Mouse (Mus musculus): ENCODE results near the gene Gm20388. TPM values are rescaled to one million over a fixed set of nuclear protein-coding genes. Genes with fewer than 3 reads are reported as not detected.

Gm20388 gene
- polyA plus RNA-seq, 1 experiment from 2014 or later: not detected

GRCm38 (mm10) chr8:123683321-123683720 is 3772.7 kb downstream of the Gm20388 start:
- no peaks in the 10 kb centered on the region for H3K9me3 ChIP-seq (ENCODE audit: control insufficient read depth, low read length)
- no peaks in the 10 kb centered on the region for H3K27me3 ChIP-seq (ENCODE audit: control insufficient read depth, insufficient read depth, low read length)
- DNase-seq (ENCODE audit: low spot score) (no peak), ATAC-seq (ENCODE audit: low FRiP score) (no peak)
- no peak overlapping the region for H3K27ac ChIP-seq
- no peak overlapping the region for H3K4me2 ChIP-seq (replicated peaks)
- no peaks in the 10 kb centered on the region for H3K4me1 ChIP-seq (replicated peaks; ENCODE audit: control insufficient read depth, insufficient read depth, low read length)
- H3K4me3 ChIP-seq (replicated peaks; ENCODE audit: low read length): no peak overlapping the region
- no peak overlapping the region for H3K9ac ChIP-seq
- WGBS: 65% methylated on average over 7 of the region's 7 CpGs
- no peaks in the 10 kb centered on the region for H3K36me3 ChIP-seq (replicated peaks; ENCODE audit: control insufficient read depth, insufficient read depth)

DNA sequence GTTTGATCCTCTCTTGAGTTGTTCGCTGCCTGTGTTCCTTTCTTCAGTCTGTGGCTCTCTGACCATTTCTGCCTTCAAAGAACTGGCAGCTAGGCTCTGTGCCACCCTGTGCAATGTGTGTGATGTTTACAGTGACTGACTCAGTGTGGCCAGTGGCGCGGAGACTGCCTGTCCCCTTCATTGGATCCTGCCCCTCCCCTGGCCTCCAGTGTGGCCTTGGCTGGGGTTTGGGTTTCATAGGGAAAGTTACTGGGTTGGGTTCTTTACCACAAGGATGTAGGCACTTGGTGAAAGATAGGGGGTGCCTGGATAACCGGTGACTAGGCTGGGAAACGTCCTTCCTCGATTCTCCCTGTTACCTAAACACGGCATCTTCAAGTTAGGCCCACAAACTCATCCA is 3774.2 kb downstream of the Gm20388 start:
- H3K4me1 ChIP-seq (replicated peaks; ENCODE audit: control insufficient read depth, insufficient read depth, low read length): no peaks in the 10 kb centered on the region
- no peak overlapping the region for H3K4me3 ChIP-seq (replicated peaks; ENCODE audit: low read length)
- DNase-seq (ENCODE audit: low spot score) (no peak), ATAC-seq (ENCODE audit: low FRiP score) (no peak)
- H3K9ac ChIP-seq: no peak overlapping the region
- H3K9me3 ChIP-seq (ENCODE audit: control insufficient read depth, low read length): no peaks in the 10 kb centered on the region
- no peaks in the 10 kb centered on the region for H3K27me3 ChIP-seq (ENCODE audit: control insufficient read depth, insufficient read depth, low read length)
- H3K27ac ChIP-seq: peak overlapping the region; percentile 62
- 87% methylated on average over 7 of the region's 7 CpGs for WGBS
- H3K36me3 ChIP-seq (replicated peaks; ENCODE audit: control insufficient read depth, insufficient read depth): no peaks in the 10 kb centered on the region
- H3K4me2 ChIP-seq (replicated peaks): no peak overlapping the region

DNA sequence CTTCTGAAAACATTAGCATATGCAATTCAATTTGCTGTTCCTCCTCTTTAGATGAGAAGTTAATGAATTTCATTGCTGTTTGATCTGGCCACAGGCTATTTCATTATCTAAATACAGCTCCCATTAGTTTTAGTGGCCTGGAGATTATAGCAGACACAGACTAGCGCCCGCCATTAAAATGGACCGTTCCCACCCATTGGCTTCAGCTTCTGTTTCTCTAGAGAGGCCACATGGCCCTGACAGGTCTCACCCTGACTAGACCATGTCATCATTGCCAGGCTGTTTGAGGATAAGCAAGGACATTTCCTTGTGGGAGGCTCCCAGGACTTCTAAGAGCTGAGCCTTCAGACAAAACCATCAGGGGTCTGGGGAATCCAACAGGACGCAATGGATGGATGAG is 3774.8 kb downstream of the Gm20388 start:
- 44% methylated on average over 4 of the region's 4 CpGs for WGBS
- H3K27me3 ChIP-seq (ENCODE audit: control insufficient read depth, insufficient read depth, low read length): no peaks in the 10 kb centered on the region
- H3K4me3 ChIP-seq (replicated peaks; ENCODE audit: low read length): no peak overlapping the region
- H3K36me3 ChIP-seq (replicated peaks; ENCODE audit: control insufficient read depth, insufficient read depth): no peaks in the 10 kb centered on the region
- DNase-seq (ENCODE audit: low spot score): peak; percentile 24
- H3K4me1 ChIP-seq (replicated peaks; ENCODE audit: control insufficient read depth, insufficient read depth, low read length): no peaks in the 10 kb centered on the region
- no peak overlapping the region for H3K4me2 ChIP-seq (replicated peaks)
- H3K9ac ChIP-seq: no peak overlapping the region
- peak overlapping the region; percentile 77 for H3K27ac ChIP-seq
- H3K9me3 ChIP-seq (ENCODE audit: control insufficient read depth, low read length): no peaks in the 10 kb centered on the region
- ATAC-seq (ENCODE audit: low FRiP score): no peak; the same call in 1 of the 2 replicates

DNA sequence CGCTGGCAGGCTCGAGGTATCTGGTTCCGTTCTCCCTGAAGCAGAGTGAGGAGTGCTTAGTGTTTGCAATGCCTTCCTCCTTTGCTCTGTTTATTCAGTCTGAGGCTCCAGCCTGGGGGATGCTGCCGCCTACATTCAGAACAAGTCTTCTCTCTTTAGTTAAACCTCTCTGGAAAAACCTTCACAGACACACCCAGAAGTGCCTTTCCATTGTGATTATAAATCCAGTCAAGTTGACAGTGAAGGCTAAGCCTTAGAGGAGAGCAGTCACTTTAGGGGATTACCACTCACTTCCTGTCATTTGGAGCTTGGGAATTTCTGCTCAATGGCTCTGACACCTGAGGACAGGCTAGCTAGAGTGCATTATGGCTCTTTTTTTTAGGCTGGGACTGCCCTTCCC is 3777.2 kb downstream of the Gm20388 start:
- ATAC-seq (ENCODE audit: low FRiP score): no peak
- no peak overlapping the region for H3K9ac ChIP-seq
- no peak for DNase-seq (ENCODE audit: low spot score)
- H3K9me3 ChIP-seq (ENCODE audit: control insufficient read depth, low read length): no peaks in the 10 kb centered on the region
- 63% methylated on average over 4 of the region's 4 CpGs for WGBS
- no peaks in the 10 kb centered on the region for H3K4me1 ChIP-seq (replicated peaks; ENCODE audit: control insufficient read depth, insufficient read depth, low read length)
- H3K4me3 ChIP-seq (replicated peaks; ENCODE audit: low read length): no peak overlapping the region
- no peak overlapping the region for H3K4me2 ChIP-seq (replicated peaks)
- H3K27ac ChIP-seq: no peak overlapping the region
- H3K36me3 ChIP-seq (replicated peaks; ENCODE audit: control insufficient read depth, insufficient read depth): no peaks in the 10 kb centered on the region
- H3K27me3 ChIP-seq (ENCODE audit: control insufficient read depth, insufficient read depth, low read length): no peaks in the 10 kb centered on the region

- Histone ChIP-seq H3K9ac (no peak overlapping the region), H3K4me1 (replicated peaks; ENCODE audit: control insufficient read depth, insufficient read depth, low read length) (no peaks in the 10 kb centered on the region), H3K4me3 (replicated peaks; ENCODE audit: low read length) (no peak overlapping the region), H3K36me3 (replicated peaks; ENCODE audit: control insufficient read depth, insufficient read depth) (no peaks in the 10 kb centered on the region), H3K27ac (no peak overlapping the region), H3K27me3 (ENCODE audit: control insufficient read depth, insufficient read depth, low read length) (no peaks in the 10 kb centered on the region), H3K9me3 (ENCODE audit: control insufficient read depth, low read length) (no peaks in the 10 kb centered on the region), H3K4me2 (replicated peaks) (no peak overlapping the region)
- no peak for ATAC-seq (ENCODE audit: low FRiP score)
- WGBS: 84% methylated on average over 10 of the region's 10 CpGs
- no peak for DNase-seq (ENCODE audit: low spot score)
These were observed 3781.7 kb downstream of the Gm20388 start for GRCm38 (mm10) chr8:123692165-123692962.

DNA sequence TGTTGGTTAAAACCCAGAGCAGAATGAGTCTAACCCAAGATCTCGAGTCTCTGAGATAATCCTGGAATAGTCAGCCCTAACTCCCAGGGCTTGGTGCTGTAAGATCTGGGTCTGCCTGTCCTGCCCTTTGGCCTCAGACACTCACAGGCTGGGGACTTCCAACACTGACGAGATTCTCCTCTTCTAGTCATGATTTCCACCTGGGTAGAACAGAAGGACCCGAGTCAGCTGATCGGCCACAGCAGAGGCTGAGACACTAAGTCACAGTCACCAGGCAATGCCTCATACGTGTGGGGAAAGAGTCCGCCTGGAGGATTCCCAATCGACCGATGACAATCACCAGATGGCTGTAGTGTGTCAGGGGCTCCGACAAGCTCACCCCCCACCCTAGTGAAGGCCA is 3785.5 kb downstream of the Gm20388 start:
- no peak overlapping the region for H3K27ac ChIP-seq

GRCm38 (mm10) chr8:123697329-123697728 is 3786.7 kb downstream of the Gm20388 start:
- Histone ChIP-seq H3K4me3 (replicated peaks; ENCODE audit: low read length) (no peak overlapping the region), H3K36me3 (replicated peaks; ENCODE audit: control insufficient read depth, insufficient read depth) (no peaks in the 10 kb centered on the region), H3K9ac (no peak overlapping the region), H3K27ac (no peak overlapping the region), H3K4me1 (replicated peaks; ENCODE audit: control insufficient read depth, insufficient read depth, low read length) (no peaks in the 10 kb centered on the region), H3K27me3 (ENCODE audit: control insufficient read depth, insufficient read depth, low read length) (no peaks in the 10 kb centered on the region), H3K4me2 (replicated peaks) (no peak overlapping the region), H3K9me3 (ENCODE audit: control insufficient read depth, low read length) (no peaks in the 10 kb centered on the region)
- WGBS: 75% methylated on average over 5 of the region's 5 CpGs
- DNase-seq (ENCODE audit: low spot score) (no peak), ATAC-seq (ENCODE audit: low FRiP score) (no peak)

More for the DNA sequence above, 3785.5 kb downstream of the Gm20388 start:
- Histone ChIP-seq H3K4me1 (replicated peaks; ENCODE audit: control insufficient read depth, insufficient read depth, low read length) (no peaks in the 10 kb centered on the region), H3K4me3 (replicated peaks; ENCODE audit: low read length) (no peak overlapping the region), H3K4me2 (replicated peaks) (no peak overlapping the region), H3K36me3 (replicated peaks; ENCODE audit: control insufficient read depth, insufficient read depth) (no peaks in the 10 kb centered on the region), H3K9me3 (ENCODE audit: control insufficient read depth, low read length) (no peaks in the 10 kb centered on the region), H3K27me3 (ENCODE audit: control insufficient read depth, insufficient read depth, low read length) (no peaks in the 10 kb centered on the region), H3K9ac (no peak overlapping the region)
- DNase-seq (ENCODE audit: low spot score) (no peak), ATAC-seq (ENCODE audit: low FRiP score) (no peak)
- 79% methylated on average over 9 of the region's 9 CpGs for WGBS

- no peaks in the 10 kb centered on the region for H3K36me3 ChIP-seq (replicated peaks; ENCODE audit: control insufficient read depth, insufficient read depth)
- no peak overlapping the region for H3K9ac ChIP-seq
- no peak for ATAC-seq (ENCODE audit: low FRiP score)
- no peak overlapping the region for H3K4me3 ChIP-seq (replicated peaks; ENCODE audit: low read length)
- H3K27ac ChIP-seq: no peak overlapping the region
- no peak for DNase-seq (ENCODE audit: low spot score)
- WGBS: 76% methylated on average over 12 of the region's 12 CpGs
- no peaks in the 10 kb centered on the region for H3K4me1 ChIP-seq (replicated peaks; ENCODE audit: control insufficient read depth, insufficient read depth, low read length)
- H3K9me3 ChIP-seq (ENCODE audit: control insufficient read depth, low read length): no peaks in the 10 kb centered on the region
- no peak overlapping the region for H3K4me2 ChIP-seq (replicated peaks)
- H3K27me3 ChIP-seq (ENCODE audit: control insufficient read depth, insufficient read depth, low read length): no peaks in the 10 kb centered on the region
These were observed 3789.9 kb downstream of the Gm20388 start for GRCm38 (mm10) chr8:123700399-123701070.

DNA sequence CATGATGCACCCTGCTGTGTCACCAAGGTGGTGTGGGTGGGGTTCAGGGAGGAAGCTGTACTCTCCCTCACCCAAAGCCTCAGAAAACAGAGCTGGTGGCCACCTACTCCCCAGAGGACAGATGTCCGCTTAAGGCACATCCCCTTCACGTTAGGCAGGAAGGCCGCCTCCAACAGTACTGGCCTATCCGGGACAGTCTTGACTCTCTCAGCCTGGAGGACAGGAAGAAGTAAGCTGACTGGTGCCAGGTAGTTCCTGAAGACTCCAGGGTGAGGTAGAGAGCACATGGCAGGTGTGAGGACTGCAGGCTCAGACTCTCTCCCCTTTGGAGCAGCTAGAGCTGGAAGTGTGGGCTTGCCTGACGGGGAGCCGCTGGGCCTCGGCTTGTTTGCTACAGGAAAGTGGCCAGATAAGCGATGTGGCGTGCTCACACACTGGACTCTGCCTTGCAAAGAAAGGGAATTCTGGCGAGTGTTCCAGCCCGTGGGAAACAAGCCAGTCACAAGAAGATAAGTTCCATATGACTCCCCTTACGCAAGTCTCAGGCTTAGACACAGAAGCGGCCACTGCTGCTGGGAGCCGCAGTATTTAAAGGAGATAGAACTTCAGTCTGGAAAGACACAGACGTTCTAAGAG is 3791.4 kb downstream of the Gm20388 start:
- H3K4me3 ChIP-seq (replicated peaks; ENCODE audit: low read length): no peak overlapping the region
- DNase-seq (ENCODE audit: low spot score) (no peak), ATAC-seq (ENCODE audit: low FRiP score) (no peak)
- no peak overlapping the region for H3K27ac ChIP-seq
- WGBS: 77% methylated on average over 15 of the region's 15 CpGs
- H3K27me3 ChIP-seq (ENCODE audit: control insufficient read depth, insufficient read depth, low read length): no peaks in the 10 kb centered on the region
- H3K4me1 ChIP-seq (replicated peaks; ENCODE audit: control insufficient read depth, insufficient read depth, low read length): no peaks in the 10 kb centered on the region
- no peak overlapping the region for H3K9ac ChIP-seq
- no peak overlapping the region for H3K4me2 ChIP-seq (replicated peaks)
- H3K36me3 ChIP-seq (replicated peaks; ENCODE audit: control insufficient read depth, insufficient read depth): no peaks in the 10 kb centered on the region
- no peaks in the 10 kb centered on the region for H3K9me3 ChIP-seq (ENCODE audit: control insufficient read depth, low read length)
